Mouse (Mus musculus): ENCODE data around the gene March2. TPM values are rescaled to one million over a fixed set of nuclear protein-coding genes. Genes with fewer than 3 reads are reported as not detected.

Gene March2
- polyA plus RNA-seq, 1 experiment from 2014 or later = 63.9 TPM

- no peak overlapping the region for H3K9ac ChIP-seq (ENCODE audit: low read length)
- H3K27ac ChIP-seq (ENCODE audit: low read depth, low read length) = no peak overlapping the region
- H3K4me2 ChIP-seq (ENCODE audit: low read length) = no peak overlapping the region
- no peaks in the 10 kb centered on the region for H3K4me1 ChIP-seq (ENCODE audit: control insufficient read depth, insufficient read depth, low read length)
- no peak overlapping the region for H3K4me3 ChIP-seq (ENCODE audit: low read depth, low read length)
- ATAC-seq = no peak
- no peak for DNase-seq (ENCODE audit: low spot score)
- H3K27me3 ChIP-seq (replicated peaks; ENCODE audit: control insufficient read depth, insufficient read depth, low read length) = no peaks in the 10 kb centered on the region
- WGBS = 71% methylated on average over 2 of the region's 2 CpGs
- H3K9me3 ChIP-seq (replicated peaks; ENCODE audit: control insufficient read depth, low read length) = no peaks in the 10 kb centered on the region
- H3K36me3 ChIP-seq (ENCODE audit: control insufficient read depth, insufficient read depth, low read length) = no peaks in the 10 kb centered on the region
Measured at GRCm38 (mm10) chr17:33728396-33728795, 9.9 kb upstream of the March2 start.

- Histone ChIP-seq H3K27me3 (replicated peaks; ENCODE audit: control insufficient read depth, insufficient read depth, low read length) (no peaks in the 10 kb centered on the region), H3K9ac (ENCODE audit: low read length) (no peak overlapping the region), H3K4me3 (ENCODE audit: low read depth, low read length) (no peak overlapping the region), H3K4me2 (ENCODE audit: low read length) (no peak overlapping the region), H3K4me1 (ENCODE audit: control insufficient read depth, insufficient read depth, low read length) (peaks cover 3% of the 10 kb centered on the region), H3K36me3 (ENCODE audit: control insufficient read depth, insufficient read depth, low read length) (no peaks in the 10 kb centered on the region), H3K27ac (ENCODE audit: low read depth, low read length) (no peak overlapping the region), H3K9me3 (replicated peaks; ENCODE audit: control insufficient read depth, low read length) (no peaks in the 10 kb centered on the region)
- no peak for ATAC-seq
- 94% methylated on average over 7 of the region's 7 CpGs for WGBS
- no peak for DNase-seq (ENCODE audit: low spot score)
Measured at GRCm38 (mm10) chr17:33719736-33720378, 1.4 kb upstream of the March2 start.

GRCm38 (mm10) chr17:33718944-33719725, 665 bp upstream of the March2 start:
- ATAC-seq (peak; percentile 33; the same call in 1 of the 2 replicates), DNase-seq (ENCODE audit: low spot score) (no peak)
- Histone ChIP-seq H3K4me1 (ENCODE audit: control insufficient read depth, insufficient read depth, low read length) (peaks cover 3% of the 10 kb centered on the region), H3K27me3 (replicated peaks; ENCODE audit: control insufficient read depth, insufficient read depth, low read length) (no peaks in the 10 kb centered on the region), H3K27ac (ENCODE audit: low read depth, low read length) (no peak overlapping the region; the same call in 1 of the 2 replicates), H3K36me3 (ENCODE audit: control insufficient read depth, insufficient read depth, low read length) (no peaks in the 10 kb centered on the region), H3K9ac (ENCODE audit: low read length) (no peak overlapping the region), H3K9me3 (replicated peaks; ENCODE audit: control insufficient read depth, low read length) (no peaks in the 10 kb centered on the region), H3K4me2 (ENCODE audit: low read length) (peak overlapping the region; percentile 75), H3K4me3 (ENCODE audit: low read depth, low read length) (peak overlapping the region; percentile 76)
- 45% methylated on average over 10 of the region's 10 CpGs for WGBS

GRCm38 (mm10) chr17:33717982-33718381, 488 bp downstream of the March2 start:
- Histone ChIP-seq H3K27me3 (replicated peaks; ENCODE audit: control insufficient read depth, insufficient read depth, low read length) (no peaks in the 10 kb centered on the region), H3K9me3 (replicated peaks; ENCODE audit: control insufficient read depth, low read length) (no peaks in the 10 kb centered on the region), H3K4me2 (ENCODE audit: low read length) (peak overlapping the region; percentile 75), H3K4me1 (ENCODE audit: control insufficient read depth, insufficient read depth, low read length) (peaks cover 3% of the 10 kb centered on the region), H3K4me3 (ENCODE audit: low read depth, low read length) (peak overlapping the region; percentile 76), H3K27ac (ENCODE audit: low read depth, low read length) (0 out of 2 replicates have a peak overlapping the region, but pooled peaks have one; percentile 7), H3K9ac (ENCODE audit: low read length) (peak overlapping the region; percentile 83), H3K36me3 (ENCODE audit: control insufficient read depth, insufficient read depth, low read length) (0 out of 2 replicates have a peak, but pooled peaks cover 2% of the 10 kb centered on the region)
- WGBS = 7% methylated on average over 8 of the region's 8 CpGs
- DNase-seq (ENCODE audit: low spot score) (peak; percentile 2), ATAC-seq (no peak)

GRCm38 (mm10) chr17:33717246-33717645, 1.2 kb downstream of the March2 start:
- DNase-seq (ENCODE audit: low spot score) = no peak
- Histone ChIP-seq H3K9me3 (replicated peaks; ENCODE audit: control insufficient read depth, low read length) (no peaks in the 10 kb centered on the region), H3K4me3 (ENCODE audit: low read depth, low read length) (no peak overlapping the region), H3K9ac (ENCODE audit: low read length) (no peak overlapping the region), H3K27me3 (replicated peaks; ENCODE audit: control insufficient read depth, insufficient read depth, low read length) (no peaks in the 10 kb centered on the region), H3K4me1 (ENCODE audit: control insufficient read depth, insufficient read depth, low read length) (peaks cover 3% of the 10 kb centered on the region), H3K27ac (ENCODE audit: low read depth, low read length) (no peak overlapping the region), H3K36me3 (ENCODE audit: control insufficient read depth, insufficient read depth, low read length) (0 out of 2 replicates have a peak, but pooled peaks cover 2% of the 10 kb centered on the region), H3K4me2 (ENCODE audit: low read length) (no peak overlapping the region)
- WGBS = 100% methylated on average over 1 of the region's 1 CpGs
- no peak for ATAC-seq

GRCm38 (mm10) chr17:33714779-33715178, 3.7 kb downstream of the March2 start:
- ATAC-seq (no peak), DNase-seq (ENCODE audit: low spot score) (no peak)
- no peak overlapping the region for H3K27ac ChIP-seq (ENCODE audit: low read depth, low read length)
- no peak overlapping the region for H3K4me3 ChIP-seq (ENCODE audit: low read depth, low read length)
- no peak overlapping the region for H3K9ac ChIP-seq (ENCODE audit: low read length)
- peaks cover 3% of the 10 kb centered on the region for H3K4me1 ChIP-seq (ENCODE audit: control insufficient read depth, insufficient read depth, low read length)
- H3K9me3 ChIP-seq (replicated peaks; ENCODE audit: control insufficient read depth, low read length) = no peaks in the 10 kb centered on the region
- 0 out of 2 replicates have a peak, but pooled peaks cover 2% of the 10 kb centered on the region for H3K36me3 ChIP-seq (ENCODE audit: control insufficient read depth, insufficient read depth, low read length)
- no peaks in the 10 kb centered on the region for H3K27me3 ChIP-seq (replicated peaks; ENCODE audit: control insufficient read depth, insufficient read depth, low read length)
- WGBS = 91% methylated on average over 1 of the region's 1 CpGs
- H3K4me2 ChIP-seq (ENCODE audit: low read length) = no peak overlapping the region

- H3K27me3 ChIP-seq (replicated peaks; ENCODE audit: control insufficient read depth, insufficient read depth, low read length) = no peaks in the 10 kb centered on the region
- DNase-seq (ENCODE audit: low spot score) (no peak), ATAC-seq (no peak)
- no peak overlapping the region for H3K9ac ChIP-seq (ENCODE audit: low read length)
- 89% methylated on average over 5 of the region's 5 CpGs for WGBS
- no peak overlapping the region for H3K4me2 ChIP-seq (ENCODE audit: low read length)
- H3K27ac ChIP-seq (ENCODE audit: low read depth, low read length) = no peak overlapping the region
- no peaks in the 10 kb centered on the region for H3K9me3 ChIP-seq (replicated peaks; ENCODE audit: control insufficient read depth, low read length)
- no peak overlapping the region for H3K4me3 ChIP-seq (ENCODE audit: low read depth, low read length)
- H3K4me1 ChIP-seq (ENCODE audit: control insufficient read depth, insufficient read depth, low read length) = peaks cover 3% of the 10 kb centered on the region
- peaks cover 10% of the 10 kb centered on the region for H3K36me3 ChIP-seq (ENCODE audit: control insufficient read depth, insufficient read depth, low read length)
Measured at GRCm38 (mm10) chr17:33713271-33713670, 5.2 kb downstream of the March2 start.

- H3K9me3 ChIP-seq (replicated peaks; ENCODE audit: control insufficient read depth, low read length) = no peaks in the 10 kb centered on the region
- H3K27me3 ChIP-seq (replicated peaks; ENCODE audit: control insufficient read depth, insufficient read depth, low read length) = no peaks in the 10 kb centered on the region
- 87% methylated on average over 3 of the region's 3 CpGs for whole genome bisulfite sequencing
- ATAC-seq (no peak), DNase-seq (ENCODE audit: low spot score) (no peak)
- peaks cover 28% of the 10 kb centered on the region for H3K36me3 ChIP-seq (ENCODE audit: control insufficient read depth, insufficient read depth, low read length)
- H3K27ac ChIP-seq (ENCODE audit: low read depth, low read length) = no peak overlapping the region
- H3K4me2 ChIP-seq (ENCODE audit: low read length) = no peak overlapping the region
- no peaks in the 10 kb centered on the region for H3K4me1 ChIP-seq (ENCODE audit: control insufficient read depth, insufficient read depth, low read length)
- H3K4me3 ChIP-seq (ENCODE audit: low read depth, low read length) = no peak overlapping the region
- H3K9ac ChIP-seq (ENCODE audit: low read length) = no peak overlapping the region
Measured at GRCm38 (mm10) chr17:33709834-33710233, 8.6 kb downstream of the March2 start.

- Histone ChIP-seq H3K9me3 (replicated peaks; ENCODE audit: control insufficient read depth, low read length) (no peaks in the 10 kb centered on the region), H3K4me3 (ENCODE audit: low read depth, low read length) (no peak overlapping the region), H3K27me3 (replicated peaks; ENCODE audit: control insufficient read depth, insufficient read depth, low read length) (no peaks in the 10 kb centered on the region), H3K9ac (ENCODE audit: low read length) (no peak overlapping the region), H3K36me3 (ENCODE audit: control insufficient read depth, insufficient read depth, low read length) (peaks cover 29% of the 10 kb centered on the region), H3K4me2 (ENCODE audit: low read length) (no peak overlapping the region), H3K4me1 (ENCODE audit: control insufficient read depth, insufficient read depth, low read length) (no peaks in the 10 kb centered on the region), H3K27ac (ENCODE audit: low read depth, low read length) (no peak overlapping the region)
- 89% methylated on average over 9 of the region's 9 CpGs for WGBS
- DNase-seq (ENCODE audit: low spot score) (no peak), ATAC-seq (no peak)
Measured at GRCm38 (mm10) chr17:33703091-33703490, 15.4 kb downstream of the March2 start.

All from forebrain, embryonic 14.5 days (tissue).